Mouse (Mus musculus): ENCODE results near the gene Ccdc187. TPM values are rescaled to one million over a fixed set of nuclear protein-coding genes. Genes with fewer than 3 reads are reported as not detected.

The Ccdc187 gene
- polyA plus RNA-seq, 1 experiment from 2014 or later = not detected

GRCm38 (mm10) chr2:26315072-26315924 is 20.9 kb upstream of the Ccdc187 start, which contains the start of gene Gpsm1:
TSS of gene Gpsm1 (plus strand) at chr2:26315515.
- Histone ChIP-seq H3K4me3 (replicated peaks) (peak within 1 kb of the TSS; percentile 89), H3K36me3 (peaks cover 22% of the 10 kb centered on the region; the same call in 1 of the 2 replicates), H3K27ac (peak within 1 kb of the TSS; percentile 97), H3K4me2 (peak within 1 kb of the TSS; percentile 90), H3K4me1 (replicated peaks) (peaks cover 66% of the 10 kb centered on the region), H3K27me3 (no peaks in the 10 kb centered on the region), H3K9me3 (no peaks in the 10 kb centered on the region), H3K9ac (replicated peaks) (peak within 1 kb of the TSS; percentile 93)
- under 1% methylated on average over 65 of the region's 66 CpGs for WGBS
- peak; percentile 65 for ATAC-seq (ENCODE audit: insufficient number of reproducible peaks, insufficient read depth, low FRiP score, low TSS enrichment, low read depth)

DNA sequence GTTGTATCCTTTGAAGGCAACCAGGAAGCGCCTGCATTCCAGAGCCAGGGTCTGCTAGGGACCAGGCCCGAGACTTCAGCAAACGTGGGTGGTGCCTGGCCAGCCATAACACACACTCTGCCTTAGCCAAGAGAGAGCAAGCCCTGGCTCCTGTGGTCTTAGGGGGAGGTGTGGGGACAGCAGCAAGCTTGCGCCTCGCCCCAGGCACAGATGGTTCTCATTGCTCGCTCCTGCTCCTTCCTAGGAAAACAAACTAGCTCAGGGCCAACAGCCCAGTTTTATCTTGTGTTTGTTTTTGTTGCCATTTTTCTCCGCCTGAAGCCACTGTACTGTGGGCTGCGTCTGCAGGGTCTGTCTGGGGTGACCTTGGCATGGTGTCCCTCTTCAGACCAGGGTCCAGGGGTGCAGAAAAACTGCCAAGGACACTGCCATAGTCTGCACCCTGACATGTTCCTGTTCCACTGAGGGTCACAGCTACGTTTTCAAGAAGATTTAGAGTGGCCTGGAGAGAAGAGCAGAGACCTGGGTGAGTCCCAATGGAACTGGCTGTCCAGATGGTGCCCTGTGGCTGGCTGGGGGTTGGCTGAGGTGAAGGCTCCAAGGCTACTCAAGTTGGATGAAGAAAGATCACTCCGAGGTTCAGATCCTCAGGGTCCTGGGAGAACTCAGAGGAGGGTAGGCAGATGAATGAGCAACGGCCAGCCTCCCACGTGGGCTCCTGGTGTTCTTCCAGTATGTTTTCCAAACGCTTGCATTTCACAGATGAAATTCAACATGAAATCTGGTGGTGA is 20.1 kb upstream of the Ccdc187 start:
- 27% methylated on average over 13 of the region's 13 CpGs for WGBS

GRCm38 (mm10) chr2:26313394-26313793 is 19.0 kb upstream of the Ccdc187 start:
- Histone ChIP-seq H3K4me3 (replicated peaks) (no peak overlapping the region), H3K36me3 (peaks cover 5% of the 10 kb centered on the region; the same call in 1 of the 2 replicates), H3K9ac (replicated peaks) (no peak overlapping the region), H3K27me3 (no peaks in the 10 kb centered on the region), H3K4me2 (no peak overlapping the region), H3K27ac (peak overlapping the region; percentile 97), H3K4me1 (replicated peaks) (peaks cover 73% of the 10 kb centered on the region), H3K9me3 (no peaks in the 10 kb centered on the region)
- ATAC-seq (ENCODE audit: insufficient number of reproducible peaks, insufficient read depth, low FRiP score, low TSS enrichment, low read depth) = no peak
- 93% methylated on average over 1 of the region's 1 CpGs for WGBS

More for the DNA sequence above, 20.1 kb upstream of the Ccdc187 start:
- Histone ChIP-seq H3K9me3 (no peaks in the 10 kb centered on the region), H3K9ac (replicated peaks) (peak overlapping the region; percentile 93), H3K36me3 (peaks cover 14% of the 10 kb centered on the region; the same call in 1 of the 2 replicates), H3K4me2 (peak overlapping the region; percentile 90), H3K27ac (peak overlapping the region; percentile 97), H3K4me1 (replicated peaks) (peaks cover 72% of the 10 kb centered on the region), H3K4me3 (replicated peaks) (peak overlapping the region; percentile 89), H3K27me3 (no peaks in the 10 kb centered on the region)
- peak; percentile 10; the same call in 1 of the 2 replicates for ATAC-seq (ENCODE audit: insufficient number of reproducible peaks, insufficient read depth, low FRiP score, low TSS enrichment, low read depth)

DNA sequence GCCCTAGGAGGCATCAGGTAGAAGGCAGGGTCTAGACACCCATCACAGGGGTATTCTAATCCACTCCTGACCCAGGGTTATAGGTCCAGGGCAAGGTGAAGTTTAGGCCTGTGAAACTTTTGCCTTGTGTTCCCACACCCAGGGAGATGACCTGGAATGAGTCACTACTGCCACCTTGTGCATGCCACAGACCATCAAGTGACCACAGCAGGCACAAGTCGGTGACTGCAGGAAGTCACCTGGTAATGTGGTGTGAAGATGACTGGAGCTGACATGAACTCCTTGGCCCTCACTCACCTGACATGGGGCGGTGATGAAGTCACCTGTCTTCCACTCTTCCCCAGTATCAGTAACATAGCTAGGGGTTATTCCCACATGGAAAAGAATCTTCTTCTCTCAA is 18.5 kb upstream of the Ccdc187 start:
- H3K27me3 ChIP-seq = no peaks in the 10 kb centered on the region
- peaks cover 68% of the 10 kb centered on the region for H3K4me1 ChIP-seq (replicated peaks)
- no peak overlapping the region for H3K9ac ChIP-seq (replicated peaks)
- WGBS = 58% methylated on average over 2 of the region's 2 CpGs
- no peak for ATAC-seq (ENCODE audit: insufficient number of reproducible peaks, insufficient read depth, low FRiP score, low TSS enrichment, low read depth)
- H3K9me3 ChIP-seq = no peaks in the 10 kb centered on the region
- no peaks in the 10 kb centered on the region for H3K36me3 ChIP-seq
- no peak overlapping the region for H3K4me2 ChIP-seq
- no peak overlapping the region for H3K4me3 ChIP-seq (replicated peaks)
- no peak overlapping the region for H3K27ac ChIP-seq

DNA sequence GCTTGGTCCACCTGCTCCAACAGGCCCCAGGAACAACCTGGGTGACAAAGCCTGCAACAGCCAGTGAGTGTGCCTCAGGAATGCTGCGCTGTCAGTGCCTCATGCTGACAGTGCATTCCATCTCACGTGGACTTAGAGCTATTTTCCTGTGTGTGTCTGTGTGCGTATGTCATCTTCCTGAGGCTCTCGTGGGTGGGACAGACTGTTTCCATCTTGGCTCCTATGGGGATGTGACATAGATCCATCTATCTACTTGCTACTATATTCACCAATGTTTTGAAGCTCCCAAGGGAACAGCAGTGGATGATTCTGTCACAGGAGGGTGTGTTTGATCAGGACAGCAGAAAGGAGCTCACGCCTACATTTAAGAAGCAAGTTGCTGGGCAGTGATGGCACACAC is 17.6 kb upstream of the Ccdc187 start:
- H3K27me3 ChIP-seq = no peaks in the 10 kb centered on the region
- no peaks in the 10 kb centered on the region for H3K9me3 ChIP-seq
- H3K4me3 ChIP-seq (replicated peaks) = no peak overlapping the region
- H3K4me1 ChIP-seq (replicated peaks) = peaks cover 59% of the 10 kb centered on the region
- ATAC-seq (ENCODE audit: insufficient number of reproducible peaks, insufficient read depth, low FRiP score, low TSS enrichment, low read depth) = no peak
- no peak overlapping the region for H3K27ac ChIP-seq
- H3K4me2 ChIP-seq = no peak overlapping the region
- no peaks in the 10 kb centered on the region for H3K36me3 ChIP-seq
- WGBS = 76% methylated on average over 5 of the region's 5 CpGs
- no peak overlapping the region for H3K9ac ChIP-seq (replicated peaks)

DNA sequence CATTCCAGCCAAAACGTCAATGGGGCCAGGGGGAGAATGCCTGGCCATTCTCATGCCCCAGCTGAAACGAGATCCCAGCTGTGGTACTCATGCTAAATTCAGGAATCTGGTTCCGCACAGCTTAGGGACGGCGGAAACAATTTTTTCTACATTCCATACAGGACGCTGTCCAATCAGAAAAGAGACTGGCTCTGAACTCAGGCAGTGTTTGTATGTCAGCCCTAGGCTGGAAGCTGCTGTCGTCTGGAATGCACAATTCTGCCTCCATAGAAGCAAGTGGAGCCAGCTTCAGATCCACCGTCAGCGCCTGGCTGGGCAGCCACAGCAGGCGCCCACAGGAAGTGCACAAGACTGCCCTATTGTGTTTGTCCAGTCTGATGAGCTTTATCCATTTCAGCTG is 15.4 kb upstream of the Ccdc187 start:
- H3K27ac ChIP-seq = peak overlapping the region; percentile 93
- 16% methylated on average over 10 of the region's 10 CpGs for WGBS
- no peaks in the 10 kb centered on the region for H3K9me3 ChIP-seq
- ATAC-seq (ENCODE audit: insufficient number of reproducible peaks, insufficient read depth, low FRiP score, low TSS enrichment, low read depth) = peak; percentile 78
- H3K4me2 ChIP-seq = peak overlapping the region; percentile 22
- no peak overlapping the region for H3K4me3 ChIP-seq (replicated peaks)
- H3K27me3 ChIP-seq = no peaks in the 10 kb centered on the region
- no peaks in the 10 kb centered on the region for H3K36me3 ChIP-seq
- H3K4me1 ChIP-seq (replicated peaks) = peaks cover 42% of the 10 kb centered on the region
- no peak overlapping the region for H3K9ac ChIP-seq (replicated peaks)

GRCm38 (mm10) chr2:26306702-26307101 is 12.3 kb upstream of the Ccdc187 start:
- WGBS = 90% methylated on average over 3 of the region's 3 CpGs
- Histone ChIP-seq H3K4me1 (replicated peaks) (peaks cover 19% of the 10 kb centered on the region), H3K4me3 (replicated peaks) (no peak overlapping the region), H3K27ac (no peak overlapping the region), H3K36me3 (no peaks in the 10 kb centered on the region), H3K9ac (replicated peaks) (no peak overlapping the region), H3K9me3 (no peaks in the 10 kb centered on the region), H3K4me2 (no peak overlapping the region), H3K27me3 (no peaks in the 10 kb centered on the region)
- no peak for ATAC-seq (ENCODE audit: insufficient number of reproducible peaks, insufficient read depth, low FRiP score, low TSS enrichment, low read depth)

GRCm38 (mm10) chr2:26305555-26305954 is 11.2 kb upstream of the Ccdc187 start:
- Histone ChIP-seq H3K4me1 (replicated peaks) (peaks cover 21% of the 10 kb centered on the region), H3K4me2 (no peak overlapping the region), H3K36me3 (no peaks in the 10 kb centered on the region), H3K27me3 (0 out of 2 replicates have a peak, but pooled peaks cover 1% of the 10 kb centered on the region), H3K9ac (replicated peaks) (no peak overlapping the region), H3K9me3 (no peaks in the 10 kb centered on the region), H3K4me3 (replicated peaks) (no peak overlapping the region), H3K27ac (no peak overlapping the region)
- ATAC-seq (ENCODE audit: insufficient number of reproducible peaks, insufficient read depth, low FRiP score, low TSS enrichment, low read depth) = no peak
- 79% methylated on average over 2 of the region's 2 CpGs for WGBS

GRCm38 (mm10) chr2:26304711-26305110 is 10.4 kb upstream of the Ccdc187 start:
- ATAC-seq (ENCODE audit: insufficient number of reproducible peaks, insufficient read depth, low FRiP score, low TSS enrichment, low read depth) = no peak
- no peak overlapping the region for H3K27ac ChIP-seq
- H3K4me2 ChIP-seq = no peak overlapping the region
- WGBS = 56% methylated on average over 1 of the region's 1 CpGs
- H3K9me3 ChIP-seq = no peaks in the 10 kb centered on the region
- H3K36me3 ChIP-seq = no peaks in the 10 kb centered on the region
- H3K9ac ChIP-seq (replicated peaks) = no peak overlapping the region
- H3K4me1 ChIP-seq (replicated peaks) = peaks cover 18% of the 10 kb centered on the region
- no peak overlapping the region for H3K4me3 ChIP-seq (replicated peaks)
- peaks cover 10% of the 10 kb centered on the region for H3K27me3 ChIP-seq

DNA sequence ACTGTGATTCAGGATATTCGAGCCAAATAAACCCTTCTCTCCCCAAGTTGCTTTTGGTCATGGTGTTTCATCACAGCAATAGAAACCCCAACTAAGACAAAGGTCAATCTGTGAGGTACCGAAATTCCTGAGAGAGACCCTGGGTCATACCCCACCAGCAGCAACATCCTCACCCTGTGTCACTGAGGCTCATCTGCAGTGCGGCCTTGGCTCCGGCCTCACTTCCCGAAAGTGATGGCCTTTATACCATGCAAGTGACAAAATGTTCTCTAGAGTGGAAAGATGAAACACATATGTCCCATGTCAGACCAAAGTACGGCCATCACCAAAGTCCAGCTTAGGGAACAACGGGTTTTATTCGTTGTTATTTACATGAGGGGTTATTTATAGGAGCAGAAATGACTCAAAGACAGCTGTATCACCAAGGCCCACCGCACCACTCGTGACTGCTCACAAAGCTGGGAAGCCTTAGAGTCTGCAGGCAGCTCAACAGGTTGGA is 7.7 kb upstream of the Ccdc187 start:
- no peaks in the 10 kb centered on the region for H3K9me3 ChIP-seq
- ATAC-seq (ENCODE audit: insufficient number of reproducible peaks, insufficient read depth, low FRiP score, low TSS enrichment, low read depth) = no peak
- peaks cover 25% of the 10 kb centered on the region for H3K27me3 ChIP-seq
- WGBS = 83% methylated on average over 10 of the region's 10 CpGs
- H3K36me3 ChIP-seq = no peaks in the 10 kb centered on the region
- H3K4me3 ChIP-seq (replicated peaks) = no peak overlapping the region
- no peak overlapping the region for H3K4me2 ChIP-seq
- no peak overlapping the region for H3K9ac ChIP-seq (replicated peaks)
- no peak overlapping the region for H3K27ac ChIP-seq
- H3K4me1 ChIP-seq (replicated peaks) = peaks cover 19% of the 10 kb centered on the region

DNA sequence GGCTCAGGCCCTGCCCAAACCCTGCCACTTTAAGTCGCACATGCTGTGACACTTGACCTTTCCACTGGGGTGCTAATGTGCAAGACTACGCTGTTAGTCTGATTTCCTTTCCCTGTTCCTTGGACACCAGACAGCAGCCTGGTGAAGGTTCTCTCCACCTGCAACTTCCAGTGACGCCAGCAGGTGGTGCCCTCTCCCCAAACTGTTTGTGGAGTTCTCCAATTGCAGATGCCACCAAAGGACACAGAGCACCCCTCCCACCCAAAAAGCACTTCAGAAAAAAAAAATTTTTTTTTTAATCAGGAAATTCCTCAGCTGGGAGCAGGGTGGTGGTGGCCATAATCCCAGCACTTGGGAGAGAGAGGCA is 6.4 kb upstream of the Ccdc187 start:
- ATAC-seq (ENCODE audit: insufficient number of reproducible peaks, insufficient read depth, low FRiP score, low TSS enrichment, low read depth) = no peak
- Histone ChIP-seq H3K4me1 (replicated peaks) (peaks cover 19% of the 10 kb centered on the region), H3K27me3 (peaks cover 25% of the 10 kb centered on the region), H3K9ac (replicated peaks) (0 out of 2 replicates have a peak overlapping the region, but pooled peaks have one; percentile 18), H3K9me3 (no peaks in the 10 kb centered on the region), H3K36me3 (no peaks in the 10 kb centered on the region), H3K4me3 (replicated peaks) (no peak overlapping the region), H3K4me2 (no peak overlapping the region), H3K27ac (no peak overlapping the region)
- whole genome bisulfite sequencing = 3% methylated on average over 3 of the region's 3 CpGs

Data from limb, embryonic 12.5 days (tissue).